In the genomic region with DNA sequence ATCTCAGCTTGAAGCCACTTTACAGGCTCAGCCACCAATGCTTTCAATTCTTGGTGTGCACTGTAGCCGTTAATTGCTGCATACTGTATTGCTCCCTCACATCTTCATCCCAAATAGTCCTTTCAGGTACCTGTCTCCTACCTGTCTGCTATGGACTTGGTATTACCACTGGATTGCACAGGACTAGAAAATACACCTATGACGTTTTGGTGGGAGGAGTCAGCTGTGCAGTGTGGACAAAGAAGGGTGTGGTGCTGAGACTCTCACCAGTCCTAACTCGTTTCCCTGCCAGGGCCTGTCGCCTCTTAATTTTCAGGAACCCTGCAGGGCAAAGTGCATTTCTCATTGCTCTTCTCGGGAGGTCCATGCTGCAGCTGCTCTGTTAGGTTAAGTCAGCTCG, we compare ENCODE assay signal across 17 mouse cellular contexts. TPM values are rescaled to one million over a fixed set of nuclear protein-coding genes. Genes with fewer than 3 reads are reported as not detected.
A peak's percentile ranks its signal among the peaks of the same experiment; 100 is the strongest.
DNase-seq lines count a peak whose midpoint lies in the region; ATAC-seq lines count a peak whose summit lies in the region.
"Had no signal": no experiment of that assay in that cellular context is flagged by ENCODE, and none has a peak within 500 bp of the region (broad histone marks: within the 10 kb centered on the region; RNA-seq: fewer than 3 reads in every experiment).

No protein-coding gene starts in this region.

- no peak for DNase-seq in liver
- DNase-seq in brain, adult 2 months (ENCODE audit: low read depth, low spot score) = peak; percentile 51
- peak; percentile 31 to 46 for DNase-seq in kidney, adult 8-10 months
- DNase-seq in cerebellum, adult 11-12 months = no peak
- DNase-seq in gastrocnemius, adult 18-20 months (ENCODE audit: low spot score) = no peak
- DNase-seq: adrenal gland, postnatal 36 days; right cerebral cortex, postnatal 4 days had no signal

- no peak overlapping the region for H3K9ac ChIP-seq in liver, embryonic 12.5 days
- no peak overlapping the region for H3K9ac ChIP-seq in forebrain, embryonic 15.5 days (replicated peaks)
- H3K9ac ChIP-seq: hindbrain, embryonic 15.5 days; lung, embryonic 15.5 days had no signal

- 0 out of 2 replicates have a peak, but pooled peaks have one; percentile 13 for ATAC-seq in liver, embryonic 12.5 days
- ATAC-seq in megakaryocyte progenitor cell, adult 5-6 weeks (replicated peaks; ENCODE audit: poor library complexity) = 0 out of 2 replicates have a peak, but pooled peaks have one; percentile 11
- no peak for ATAC-seq in forebrain, embryonic 15.5 days (replicated peaks)
- ATAC-seq: forebrain, embryonic 16.5 days; Patski had no signal

- no peak overlapping the region for H3K27ac ChIP-seq in liver, embryonic 12.5 days
- no peak overlapping the region for H3K27ac ChIP-seq in forebrain, embryonic 15.5 days (replicated peaks)
- H3K27ac ChIP-seq: hindbrain, embryonic 15.5 days; lung, embryonic 15.5 days had no signal

- H3K4me2 ChIP-seq in liver, embryonic 12.5 days = no peak overlapping the region
- no peak overlapping the region for H3K4me2 ChIP-seq in forebrain, embryonic 15.5 days (replicated peaks)
- H3K4me2 ChIP-seq: heart, embryonic 11.5 days; hindbrain, embryonic 15.5 days; lung, embryonic 15.5 days had no signal

- peaks cover 48% of the 10 kb centered on the region for H3K36me3 ChIP-seq in liver, embryonic 12.5 days
- H3K36me3 ChIP-seq in forebrain, embryonic 15.5 days = peaks cover 11% of the 10 kb centered on the region; the same call in 1 of the 2 replicates

- H3K4me3 ChIP-seq in liver, embryonic 12.5 days = no peak overlapping the region
- H3K4me3 ChIP-seq in forebrain, embryonic 15.5 days = no peak overlapping the region
- H3K4me3 ChIP-seq: hindbrain, embryonic 15.5 days; lung, embryonic 15.5 days had no signal

- WGBS in liver, embryonic 12.5 days (ENCODE audit: insufficient replicate concordance) = 68% methylated on average over 6 of the region's 6 CpGs
- WGBS in forebrain, embryonic 15.5 days = 73% methylated on average over 6 of the region's 6 CpGs

- no peaks in the 10 kb centered on the region for H3K9me3 ChIP-seq in liver, embryonic 12.5 days (replicated peaks)
- H3K9me3 ChIP-seq in forebrain, embryonic 15.5 days = no peaks in the 10 kb centered on the region
- H3K9me3 ChIP-seq: hindbrain, embryonic 15.5 days; lung, embryonic 15.5 days had no signal

- no peaks in the 10 kb centered on the region for H3K27me3 ChIP-seq in liver, embryonic 12.5 days (replicated peaks)
- no peaks in the 10 kb centered on the region for H3K27me3 ChIP-seq in forebrain, embryonic 15.5 days
- H3K27me3 ChIP-seq: hindbrain, embryonic 15.5 days; lung, embryonic 15.5 days; Patski had no signal

- H3K4me1 ChIP-seq in liver, embryonic 12.5 days = peaks cover 18% of the 10 kb centered on the region
- H3K4me1 ChIP-seq in forebrain, embryonic 15.5 days = no peaks in the 10 kb centered on the region
- H3K4me1 ChIP-seq: hindbrain, embryonic 15.5 days; lung, embryonic 15.5 days had no signal

RNA-seq across cellular contexts. Expression of a gene that starts 25.7 kb away (rescaled TPM):
- not detected in 2 replicates for polyA plus RNA-seq in liver, embryonic 12.5 days (2016; fragmentation: Nextera tagmentation; extraction: Ambion mirVana)
- 0.05 and 0.20 TPM in 2 replicates for total RNA-seq in megakaryocyte progenitor cell, adult 5-6 weeks (2015)
- total RNA-seq in megakaryocyte progenitor cell, adult 5-6 weeks (2017) = 0.20 TPM in 1 of 2 replicates, not detected in the other
- polyA plus RNA-seq in forebrain, embryonic 15.5 days (2015; fragmentation: Nextera tagmentation; extraction: Ambion mirVana) = 0.23 and 0.67 TPM in 2 replicates
- under 1 TPM; 0.05 to 0.09 TPM for total RNA-seq in gastrocnemius, adult 18-20 months (2021)

RNA-seq across cellular contexts. Expression of a gene that starts 27.6 kb away (rescaled TPM):
- polyA plus RNA-seq in liver, embryonic 12.5 days (2016; fragmentation: Nextera tagmentation; extraction: Ambion mirVana) = 0.58 and 0.61 TPM in 2 replicates
- total RNA-seq in megakaryocyte progenitor cell, adult 5-6 weeks (2015) = 1.3 and 1.9 TPM in 2 replicates
- total RNA-seq in megakaryocyte progenitor cell, adult 5-6 weeks (2017) = 1.2 and 2.5 TPM in 2 replicates
- 4.8 and 5.7 TPM in 2 replicates for polyA plus RNA-seq in forebrain, embryonic 15.5 days (2015; fragmentation: Nextera tagmentation; extraction: Ambion mirVana)
- total RNA-seq in gastrocnemius, adult 18-20 months (2021) = 1 to 10 TPM in 1 of 2 experiments, under 1 TPM in 1; 0.87 to 1.2 TPM

RNA-seq across cellular contexts. Expression of a gene that starts 28.3 kb away (rescaled TPM):
- polyA plus RNA-seq in liver, embryonic 12.5 days (2016; fragmentation: Nextera tagmentation; extraction: Ambion mirVana) = 0.04 TPM in 1 of 2 replicates, not detected in the other
- total RNA-seq in megakaryocyte progenitor cell, adult 5-6 weeks (2015) = not detected in 2 replicates
- total RNA-seq in megakaryocyte progenitor cell, adult 5-6 weeks (2017) = not detected in 2 replicates
- 0.08 and 0.09 TPM in 2 replicates for polyA plus RNA-seq in forebrain, embryonic 15.5 days (2015; fragmentation: Nextera tagmentation; extraction: Ambion mirVana)
- under 1 TPM in 1 of 2 experiments, not detected in 1; 0.07 TPM for total RNA-seq in gastrocnemius, adult 18-20 months (2021)
- polyA plus RNA-seq: forebrain, embryonic 16.5 days had no signal

RNA-seq across cellular contexts. Expression of a gene that starts 32.6 kb away (rescaled TPM):
- 29.7 and 29.9 TPM in 2 replicates for polyA plus RNA-seq in liver, embryonic 12.5 days (2016; fragmentation: Nextera tagmentation; extraction: Ambion mirVana)
- 21.6 and 23.8 TPM in 2 replicates for total RNA-seq in megakaryocyte progenitor cell, adult 5-6 weeks (2015)
- total RNA-seq in megakaryocyte progenitor cell, adult 5-6 weeks (2017) = 40.4 and 50.0 TPM in 2 replicates
- 99.8 and 99.9 TPM in 2 replicates for polyA plus RNA-seq in forebrain, embryonic 15.5 days (2015; fragmentation: Nextera tagmentation; extraction: Ambion mirVana)
- total RNA-seq in gastrocnemius, adult 18-20 months (2021) = 10 to 100 TPM; 20.3 to 21.4 TPM

RNA-seq across cellular contexts. Expression of a gene that starts 32.7 kb away (rescaled TPM):
- not detected in 2 replicates for polyA plus RNA-seq in liver, embryonic 12.5 days (2016; fragmentation: Nextera tagmentation; extraction: Ambion mirVana)
- total RNA-seq in megakaryocyte progenitor cell, adult 5-6 weeks (2015) = not detected in 2 replicates
- total RNA-seq in megakaryocyte progenitor cell, adult 5-6 weeks (2017) = not detected in 2 replicates
- polyA plus RNA-seq in forebrain, embryonic 15.5 days (2015; fragmentation: Nextera tagmentation; extraction: Ambion mirVana) = not detected in 2 replicates
- not detected for total RNA-seq in gastrocnemius, adult 18-20 months (2021)
- total RNA-seq: adrenal gland, postnatal 36 days; left cerebral cortex, postnatal 25 days had no signal
- polyA plus RNA-seq: cerebellum, adult 2 months; forebrain, embryonic 16.5 days; hindbrain, embryonic 15.5 days; lung, embryonic 15.5 days had no signal

Comparison
In these comparisons a context has a peak if more than half of its experiments do, and no peak if none do; other contexts are left out.
1. DNase-seq: peak in brain, adult 2 months (single experiment) and kidney, adult 8-10 months (2 of 2); none in liver (single experiment), cerebellum, adult 11-12 months (single experiment) and gastrocnemius, adult 18-20 months (single experiment).